Mouse (Mus musculus): ENCODE measurements around the gene Fancc.

The Fancc gene

DNA sequence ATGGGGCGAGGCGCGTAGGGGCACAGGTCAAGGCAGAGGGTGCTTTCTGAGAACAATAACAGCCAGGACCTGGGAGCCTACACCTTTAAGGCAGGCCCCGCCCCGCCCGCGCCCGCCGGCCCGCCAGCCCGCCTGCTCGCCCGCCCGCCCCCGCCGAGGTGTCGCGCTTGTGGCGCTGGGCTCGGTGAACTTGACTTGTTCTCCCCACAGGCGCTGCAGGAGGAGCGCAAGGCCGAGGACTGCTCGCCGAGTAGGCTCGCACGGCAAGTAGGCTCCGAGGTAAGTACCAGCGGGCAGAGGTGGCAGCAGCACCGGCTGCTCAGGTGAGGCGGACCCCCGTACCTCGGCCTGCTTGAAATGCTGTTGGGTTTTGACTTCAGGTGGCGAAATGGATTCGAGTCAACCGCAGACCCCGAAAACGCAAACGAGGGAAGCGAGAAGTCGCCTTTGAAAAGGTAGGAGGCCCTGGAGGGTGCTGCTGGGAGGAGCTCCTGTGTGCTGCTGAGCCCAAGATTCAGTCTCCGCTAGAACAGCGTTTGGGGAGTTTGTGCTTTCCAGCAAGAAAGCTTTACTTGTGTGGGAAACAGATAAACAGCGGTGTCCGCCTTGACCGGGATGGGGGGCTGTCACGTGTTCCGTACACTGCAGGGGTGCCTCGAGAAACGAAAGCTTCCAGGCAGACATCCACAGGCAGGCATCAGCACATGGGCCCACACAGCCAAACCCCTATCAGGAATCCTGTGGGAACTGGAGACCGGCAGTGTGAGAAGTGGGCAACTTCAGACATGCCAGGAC, 257.0 kb downstream of the Fancc start:
- DNase-seq: peak; percentile 82

DNA sequence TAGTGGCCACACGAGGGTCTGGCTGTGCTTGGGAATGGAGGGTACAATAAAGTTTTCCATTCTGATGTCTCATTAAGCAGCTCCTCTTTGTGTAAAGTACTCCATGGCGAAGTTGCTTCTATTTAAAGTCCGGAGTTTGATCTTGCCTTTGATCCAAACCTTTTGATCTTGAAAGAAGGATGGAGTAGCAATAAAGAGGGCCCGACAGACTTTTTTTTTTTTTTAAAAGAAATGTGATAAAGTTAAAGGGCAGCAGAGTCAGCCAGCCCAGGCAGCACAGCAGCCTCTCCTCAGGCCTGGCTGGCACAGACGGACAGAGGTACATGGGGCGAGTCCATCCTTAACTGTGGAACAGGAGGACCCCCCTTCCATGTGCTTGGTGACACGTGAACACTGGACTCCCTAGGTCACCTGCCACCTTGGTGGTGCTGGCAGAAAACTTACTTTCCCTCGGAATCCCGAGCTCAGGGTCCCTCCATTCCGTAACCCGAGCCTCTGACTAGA, 257.7 kb downstream of the Fancc start:
- DNase-seq: peak; percentile 49

DNA sequence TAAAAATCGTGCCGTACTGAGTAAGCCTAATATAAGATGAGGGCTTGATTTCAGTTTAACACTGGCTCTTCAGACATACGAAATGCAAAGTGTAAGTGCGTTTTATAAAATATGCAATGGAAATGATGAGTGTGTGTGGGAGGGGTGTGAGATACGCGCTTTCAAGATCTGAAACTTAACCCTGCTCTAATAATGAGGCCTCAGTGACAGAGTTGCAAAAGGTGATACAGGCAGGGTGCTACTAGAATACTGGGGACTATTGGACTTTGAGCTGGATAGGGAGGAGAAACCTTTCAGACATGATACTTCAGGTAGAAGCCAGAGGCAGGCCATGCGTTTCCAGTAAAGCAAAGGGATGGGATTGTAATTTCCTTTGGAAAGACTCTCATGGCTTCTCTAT, 259.0 kb downstream of the Fancc start:
- DNase-seq: peak; percentile 17

GRCm38 (mm10) chr13:63236159-63236893, 260.8 kb downstream of the Fancc start:
- peak; percentile 27 for DNase-seq

DNA sequence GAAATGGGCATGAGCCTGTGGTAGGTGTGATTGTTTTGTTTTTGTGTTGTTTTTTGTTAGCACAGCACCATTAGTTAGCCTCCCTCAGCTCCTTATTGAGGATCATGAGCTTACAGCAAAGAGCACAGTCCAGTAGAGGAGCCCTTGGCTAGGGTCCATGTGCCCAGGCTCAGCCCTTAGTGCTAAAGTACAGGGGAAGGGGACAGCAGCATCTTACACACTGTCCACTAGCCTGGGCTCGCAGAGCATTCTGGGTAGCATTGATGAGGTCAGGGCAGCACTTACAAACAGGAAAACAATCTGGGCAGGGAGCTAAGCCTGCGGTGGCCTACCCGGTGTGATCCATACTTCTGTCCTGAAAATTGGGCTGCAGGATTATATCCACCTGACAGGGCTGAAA, 261.5 kb downstream of the Fancc start:
- DNase-seq: peak; percentile 86
